Mouse (Mus musculus) embryonic facial prominence, embryonic 11.5 days (tissue): ENCODE results near the gene Ccn2. TPM values are rescaled to one million over a fixed set of nuclear protein-coding genes. Genes with fewer than 3 reads are reported as not detected.
A peak's percentile ranks its signal among the peaks of the same experiment; 100 is the strongest.

ENCODE experiments used
- ATAC-seq: fragments of 200-750 bp; cut with Nextera tagmentation; replicated peaks from 2 replicates; pipeline ENCODE4 v1.8.0; 2017; ENCODE audit warnings: low read depth; ENCODE audit not compliant: insufficient number of reproducible peaks, low FRiP score, low TSS enrichment
- DNase-seq: peaks from one replicate; pipeline ENCODE4 v3.0.0-alpha.2; 2015; ENCODE audit warnings: low spot score
- H3K27ac ChIP-seq: fragments of 300-500 bp; sonication (generic); replicated peaks from 2 replicates; pipeline ENCODE4 v1.5.1; 2014; ENCODE audit warnings: mild to moderate bottlenecking, low read depth, low read length, control low read depth
- H3K27me3 ChIP-seq: fragments of 300-500 bp; sonication (generic); 2 replicates; pipeline ENCODE4 v1.6.1; 2014; ENCODE audit warnings: mild to moderate bottlenecking, low read length, moderate library complexity, mixed read lengths; ENCODE audit not compliant: control insufficient read depth, insufficient read depth
- H3K36me3 ChIP-seq: fragments of 300-500 bp; sonication (generic); replicated peaks from 2 replicates; pipeline ENCODE4 v1.6.1; 2014; ENCODE audit warnings: low read depth, mild to moderate bottlenecking, low read length, moderate library complexity, mixed read lengths; ENCODE audit not compliant: control insufficient read depth, insufficient read depth
- H3K4me1 ChIP-seq: fragments of 300-500 bp; sonication (generic); 2 replicates; pipeline ENCODE4 v1.6.1; 2014; ENCODE audit warnings: low read length, mixed read lengths; ENCODE audit not compliant: control insufficient read depth, insufficient read depth
- H3K4me2 ChIP-seq: fragments of 300-500 bp; sonication (generic); 2 replicates; pipeline ENCODE4 v1.6.1; 2014; ENCODE audit warnings: low read depth, mild to moderate bottlenecking, control low read depth, low read length, moderate library complexity
- H3K4me3 ChIP-seq: fragments of 300-500 bp; sonication (generic); 2 replicates; pipeline ENCODE4 v1.5.1; 2014; ENCODE audit warnings: low read depth, low read length, control low read depth
- H3K9ac ChIP-seq: fragments of 300-500 bp; sonication (generic); replicated peaks from 2 replicates; pipeline ENCODE4 v1.6.1; 2014; ENCODE audit warnings: mild to moderate bottlenecking, control low read depth, low read length
- H3K9me3 ChIP-seq: fragments of 300-500 bp; sonication (generic); replicated peaks from 2 replicates; pipeline ENCODE4 v1.6.1; 2016; ENCODE audit warnings: mild to moderate bottlenecking, low read length, inconsistent platforms, mixed read lengths; ENCODE audit not compliant: control insufficient read depth
- WGBS: fragments of 180-500 bp; shearing (Covaris S2); extraction: QIAGEN DNeasy Blood & Tissue Kit; methylation state at CpG from one replicate; pipeline ENCODE4 v1.1.7; 2014; 5-methylcytosine and 5-hydroxymethylcytosine counted together
- polyA plus RNA-seq: library from polyadenylated mRNA; unstranded; fragments of >200 nt; fragmentation: Nextera tagmentation; extraction: Ambion mirVana; gene quantifications from 2 replicates; pipeline ENCODE4 v1.2.1, GENCODE M21; 2014

Gene Ccn2
- polyA plus RNA-seq, 1 experiment from 2014 or later: 3.7 TPM

GRCm38 (mm10) chr10:24636986-24637385, 41.7 kb downstream of the Ccn2 start:
- Histone ChIP-seq H3K27ac (no peak overlapping the region), H3K9ac (no peak overlapping the region), H3K27me3 (no peaks in the 10 kb centered on the region), H3K4me3 (no peak overlapping the region), H3K36me3 (no peaks in the 10 kb centered on the region), H3K4me1 (no peaks in the 10 kb centered on the region), H3K9me3 (no peaks in the 10 kb centered on the region), H3K4me2 (no peak overlapping the region)
- no peak for ATAC-seq
- DNase-seq: no peak
- WGBS: 93% methylated on average over 2 of the region's 2 CpGs

GRCm38 (mm10) chr10:24638306-24639070, 43.2 kb downstream of the Ccn2 start:
- Histone ChIP-seq H3K4me3 (no peak overlapping the region), H3K4me2 (no peak overlapping the region), H3K27me3 (no peaks in the 10 kb centered on the region), H3K9me3 (no peaks in the 10 kb centered on the region), H3K36me3 (no peaks in the 10 kb centered on the region), H3K27ac (no peak overlapping the region), H3K4me1 (no peaks in the 10 kb centered on the region), H3K9ac (no peak overlapping the region)
- WGBS: 35% methylated on average over 10 of the region's 10 CpGs
- ATAC-seq (0 out of 2 replicates have a peak, but pooled peaks have one; percentile 44), DNase-seq (peak; percentile 64)

- no peak overlapping the region for H3K4me3 ChIP-seq
- no peak overlapping the region for H3K9ac ChIP-seq
- no peak overlapping the region for H3K27ac ChIP-seq
- no peaks in the 10 kb centered on the region for H3K9me3 ChIP-seq
- no peak overlapping the region for H3K4me2 ChIP-seq
- no peak for ATAC-seq
- no peak for DNase-seq
- no peaks in the 10 kb centered on the region for H3K4me1 ChIP-seq
- H3K36me3 ChIP-seq: no peaks in the 10 kb centered on the region
- no peaks in the 10 kb centered on the region for H3K27me3 ChIP-seq
- WGBS: 65% methylated on average over 7 of the region's 7 CpGs
Measured at GRCm38 (mm10) chr10:24639596-24639995, 44.4 kb downstream of the Ccn2 start.

GRCm38 (mm10) chr10:24640186-24640875, 45.1 kb downstream of the Ccn2 start:
- Histone ChIP-seq H3K27me3 (no peaks in the 10 kb centered on the region), H3K9ac (no peak overlapping the region), H3K4me2 (no peak overlapping the region), H3K4me3 (no peak overlapping the region), H3K36me3 (no peaks in the 10 kb centered on the region), H3K9me3 (no peaks in the 10 kb centered on the region), H3K27ac (no peak overlapping the region), H3K4me1 (no peaks in the 10 kb centered on the region)
- ATAC-seq (no peak), DNase-seq (no peak)
- WGBS: 78% methylated on average over 6 of the region's 6 CpGs

- H3K4me1 ChIP-seq: no peaks in the 10 kb centered on the region
- no peak for DNase-seq
Measured at GRCm38 (mm10) chr10:24641416-24642140, 46.3 kb downstream of the Ccn2 start.

DNA sequence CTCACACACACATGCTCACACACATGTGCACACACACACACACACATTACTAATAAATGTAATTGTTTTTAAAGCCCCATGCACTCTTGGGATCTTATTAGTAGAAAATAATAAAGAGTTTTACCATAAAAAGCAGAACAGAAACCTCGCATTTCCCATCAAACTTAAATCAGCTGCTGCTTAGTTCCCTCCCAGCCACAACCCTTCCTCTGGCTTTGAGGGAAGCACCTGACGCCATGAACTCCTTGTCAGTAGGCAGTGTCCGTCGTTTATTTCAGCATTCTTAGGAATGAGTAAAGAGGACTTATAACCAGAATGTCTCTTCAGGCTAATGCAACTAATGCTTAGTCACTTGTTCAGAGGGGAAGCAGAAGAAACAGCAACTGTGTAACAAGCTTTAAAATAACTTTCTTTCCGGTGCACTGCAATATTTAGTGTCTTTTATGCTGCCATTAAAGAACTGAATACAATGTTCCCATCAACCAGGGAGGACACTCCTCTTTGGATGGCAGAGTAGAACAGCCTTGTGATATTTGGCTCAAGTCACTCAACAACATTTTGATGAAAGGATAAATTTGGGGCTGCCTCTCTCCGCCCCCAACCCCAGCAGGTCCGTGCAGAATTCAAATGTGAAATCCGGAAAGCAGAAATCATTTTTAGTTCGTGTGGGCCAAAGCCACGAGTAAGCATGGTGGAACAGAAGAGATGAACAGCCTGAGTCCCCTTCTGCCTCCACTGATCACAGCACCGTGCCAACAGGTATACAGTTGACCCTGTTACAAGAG, 47.7 kb downstream of the Ccn2 start:
- H3K4me1 ChIP-seq: no peaks in the 10 kb centered on the region
- H3K9me3 ChIP-seq: no peaks in the 10 kb centered on the region
- H3K4me2 ChIP-seq: no peak overlapping the region
- ATAC-seq (no peak), DNase-seq (no peak)
- H3K4me3 ChIP-seq: no peak overlapping the region
- H3K36me3 ChIP-seq: no peaks in the 10 kb centered on the region
- no peak overlapping the region for H3K9ac ChIP-seq
- no peaks in the 10 kb centered on the region for H3K27me3 ChIP-seq
- WGBS: 87% methylated on average over 11 of the region's 11 CpGs
- H3K27ac ChIP-seq: no peak overlapping the region

More at GRCm38 (mm10) chr10:24641416-24642140, 46.3 kb downstream of the Ccn2 start:
- H3K4me2 ChIP-seq: no peak overlapping the region
- WGBS: 49% methylated on average over 14 of the region's 14 CpGs
- H3K27ac ChIP-seq: no peak overlapping the region
- H3K4me3 ChIP-seq: no peak overlapping the region
- no peaks in the 10 kb centered on the region for H3K36me3 ChIP-seq
- H3K9ac ChIP-seq: no peak overlapping the region
- no peaks in the 10 kb centered on the region for H3K9me3 ChIP-seq
- no peak for ATAC-seq
- no peaks in the 10 kb centered on the region for H3K27me3 ChIP-seq

DNA sequence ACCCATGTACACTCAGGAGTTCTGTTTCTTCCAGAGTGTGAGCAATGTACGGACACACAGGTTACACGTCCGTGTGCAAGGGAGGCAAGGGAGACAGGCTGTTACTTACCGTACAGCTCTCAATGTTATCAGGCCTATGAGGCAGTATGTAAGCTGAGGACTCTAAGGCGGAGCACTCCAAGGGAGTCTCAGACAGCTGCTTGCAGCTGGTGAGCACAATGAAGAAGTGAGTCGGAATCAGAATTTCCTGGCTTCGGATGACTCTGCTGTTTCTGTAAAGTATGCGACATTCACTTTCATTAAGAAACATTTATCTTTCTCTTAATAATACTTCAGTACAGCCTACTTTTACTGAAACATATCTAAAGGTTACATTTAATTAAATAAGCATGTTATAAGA, 49.9 kb downstream of the Ccn2 start:
- DNase-seq (no peak), ATAC-seq (no peak)

More for the DNA sequence above, 49.9 kb downstream of the Ccn2 start:
- H3K36me3 ChIP-seq: no peaks in the 10 kb centered on the region
- H3K4me3 ChIP-seq: no peak overlapping the region
- WGBS: 93% methylated on average over 8 of the region's 8 CpGs
- no peak overlapping the region for H3K9ac ChIP-seq
- H3K9me3 ChIP-seq: no peaks in the 10 kb centered on the region
- H3K27me3 ChIP-seq: no peaks in the 10 kb centered on the region
- H3K4me2 ChIP-seq: no peak overlapping the region
- H3K4me1 ChIP-seq: no peaks in the 10 kb centered on the region
- H3K27ac ChIP-seq: no peak overlapping the region
